Mouse (Mus musculus): ENCODE data around the gene Dnaaf5.
A peak's percentile ranks its signal among the peaks of the same experiment; 100 is the strongest.

Dnaaf5 gene

GRCm38 (mm10) chr5:139227645-139228044 is 77.6 kb downstream of the Dnaaf5 start:
- DNase-seq (ENCODE audit: inconsistent age in 2 of 2, low spot score in 1 of 2) = peak in 1 of 2 experiments; percentile 56

DNA sequence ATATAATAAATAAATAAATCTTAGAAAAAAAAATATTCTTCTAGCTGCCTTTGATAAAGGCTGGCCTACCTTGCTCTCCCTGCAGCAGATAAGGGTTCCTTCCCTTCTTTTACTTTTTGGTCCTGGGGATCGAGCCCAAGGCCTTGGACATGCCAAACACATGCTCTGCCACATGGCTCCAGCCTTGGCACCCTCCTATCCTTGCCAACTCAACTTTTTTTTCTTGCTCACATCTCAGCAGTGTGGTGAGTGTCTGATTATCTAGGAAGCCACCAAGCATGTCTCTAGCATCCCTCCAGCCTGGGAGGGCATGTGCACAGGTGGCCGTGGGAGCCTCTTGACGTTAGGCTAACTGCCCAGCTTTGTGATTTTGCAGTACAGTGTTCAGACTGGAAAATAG is 78.3 kb downstream of the Dnaaf5 start:
- peak in 1 of 2 experiments; percentile 67 for DNase-seq (ENCODE audit: inconsistent age in 2 of 2, low spot score in 1 of 2)

GRCm38 (mm10) chr5:139229716-139230115 is 79.7 kb downstream of the Dnaaf5 start:
- no peak for DNase-seq (ENCODE audit: inconsistent age in 2 of 2, low spot score in 1 of 2)

DNA sequence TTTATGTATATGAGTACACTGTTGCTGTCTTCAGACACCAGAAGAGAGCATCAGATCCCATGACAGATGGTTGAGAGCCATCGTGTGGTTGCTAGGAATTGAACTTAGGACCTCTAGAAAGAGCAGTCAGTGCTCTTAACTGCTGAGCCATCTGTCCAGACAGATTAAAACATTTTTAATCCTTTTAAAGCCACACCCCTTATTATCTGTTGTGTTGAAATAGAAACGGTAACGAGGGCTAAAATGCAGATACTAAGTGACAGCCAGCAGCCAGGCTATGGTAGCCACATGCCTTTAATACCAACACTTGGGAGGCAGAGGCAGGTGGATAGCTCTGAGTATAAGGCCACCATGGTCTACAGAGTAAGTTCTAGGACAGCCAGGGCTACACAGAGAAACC is 82.1 kb downstream of the Dnaaf5 start:
- no peak for DNase-seq (ENCODE audit: inconsistent age in 2 of 2, low spot score in 1 of 2)

- no peak for DNase-seq (ENCODE audit: inconsistent age in 2 of 2, low spot score in 1 of 2)
Observed at GRCm38 (mm10) chr5:139234423-139234822, 84.4 kb downstream of the Dnaaf5 start.
